Mouse (Mus musculus): ENCODE measurements around the gene Zfp217. TPM values are rescaled to one million over a fixed set of nuclear protein-coding genes. Genes with fewer than 3 reads are reported as not detected.

Gene Zfp217
- 36.1 TPM for polyA plus RNA-seq (2015; fragmentation: Illumina TruSeq; extraction: RNeasy Lipid Tissue Mini Kit (QIAGEN cat#74804); ENCODE audit: insufficient read depth, low replicate concordance)

DNA sequence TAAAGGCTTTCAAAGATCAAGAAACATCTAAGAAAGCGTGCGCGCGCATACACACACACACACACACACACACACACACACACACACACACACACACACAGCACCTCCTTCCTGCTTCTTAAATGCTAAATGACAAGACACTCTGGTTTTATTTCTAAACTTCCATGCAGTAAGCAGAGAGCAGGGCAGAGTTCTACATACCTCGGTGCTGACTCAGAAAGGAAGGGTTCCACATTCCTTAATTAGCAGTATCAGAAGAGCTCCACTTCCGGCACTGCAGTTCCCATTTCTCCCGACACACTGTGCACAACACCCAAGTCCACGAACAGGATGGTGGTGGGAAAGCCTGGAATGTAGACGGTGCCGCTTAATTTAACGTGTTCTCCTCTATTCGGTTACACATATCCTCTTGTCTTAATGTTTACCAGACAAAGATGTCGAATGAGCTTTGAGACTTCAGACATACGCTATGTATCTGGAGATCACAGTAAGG is at the start of gene Zfp217:
Gene Zfp217, minus strand, starts transcription at position 443 of the 493 bp plus-strand sequence.

